Mouse (Mus musculus): ENCODE results near the gene Napb.

GRCm38 (mm10) chr2:148690291-148690690, 42.0 kb downstream of the Napb start:
- no peak for TF ChIP-seq ZNF384 (IDR thresholded peaks at IDR 0.05; ENCODE audit: low read depth, low read length)
- TF ChIP-seq CHD2 (IDR thresholded peaks at IDR 0.05; ENCODE audit: low read depth, low read length) = no peak
- TF ChIP-seq ZC3H11A (IDR thresholded peaks at IDR 0.05; ENCODE audit: borderline replicate concordance, low read depth, low read length) = no peak
- TF ChIP-seq HCFC1 (IDR thresholded peaks at IDR 0.05; ENCODE audit: borderline replicate concordance, insufficient read depth, low read length) = no peak
- TF ChIP-seq MAFK (IDR thresholded peaks at IDR 0.05; ENCODE audit: insufficient read depth, low read depth, low read length) = no peak
